Mouse (Mus musculus): Measurements from ENCODE around the gene Armc7. TPM values are rescaled to one million over a fixed set of nuclear protein-coding genes. Genes with fewer than 3 reads are reported as not detected.

The Armc7 gene
- polyA plus RNA-seq (2012; rRNA removed): 13.3 and 13.4 TPM in 2 replicates

DNA sequence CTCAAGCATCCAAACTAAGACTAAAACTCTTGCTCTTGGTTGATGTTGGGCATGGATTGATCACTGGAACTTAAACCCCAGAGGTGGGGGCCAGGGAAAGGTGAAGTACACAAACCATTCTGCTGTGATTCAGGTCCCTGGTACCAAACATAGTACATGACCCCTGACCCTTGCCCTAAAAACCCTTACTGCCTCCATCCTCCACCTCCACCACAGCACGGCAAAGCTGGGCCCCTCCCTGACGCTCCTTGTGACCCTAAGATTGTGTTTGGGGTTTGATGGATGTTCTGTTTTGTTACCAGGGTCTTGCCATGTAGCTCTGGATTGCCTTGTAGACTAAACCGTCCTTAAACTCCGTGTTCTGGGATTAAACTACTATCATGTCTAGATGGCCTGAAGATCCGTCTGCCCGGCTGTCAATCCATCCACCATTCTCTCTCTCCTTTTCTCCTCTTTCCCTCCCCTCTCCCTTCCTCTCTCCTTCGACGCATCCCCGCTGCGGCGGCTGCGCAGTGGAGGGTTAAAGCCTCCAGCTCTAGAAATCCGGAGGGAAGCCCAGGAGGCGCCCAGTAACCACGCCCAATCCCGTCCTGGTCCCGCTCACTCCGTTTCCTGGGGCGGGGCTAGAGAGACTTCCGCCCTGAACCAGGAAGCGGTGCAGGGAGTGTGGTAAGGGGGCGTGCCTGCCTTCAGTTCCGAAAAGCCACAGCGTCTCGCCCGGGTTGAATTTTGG lies at the start of gene Armc7:
Gene Armc7, plus strand, starts transcription at position 643 of the 733 bp plus-strand sequence.

DNA sequence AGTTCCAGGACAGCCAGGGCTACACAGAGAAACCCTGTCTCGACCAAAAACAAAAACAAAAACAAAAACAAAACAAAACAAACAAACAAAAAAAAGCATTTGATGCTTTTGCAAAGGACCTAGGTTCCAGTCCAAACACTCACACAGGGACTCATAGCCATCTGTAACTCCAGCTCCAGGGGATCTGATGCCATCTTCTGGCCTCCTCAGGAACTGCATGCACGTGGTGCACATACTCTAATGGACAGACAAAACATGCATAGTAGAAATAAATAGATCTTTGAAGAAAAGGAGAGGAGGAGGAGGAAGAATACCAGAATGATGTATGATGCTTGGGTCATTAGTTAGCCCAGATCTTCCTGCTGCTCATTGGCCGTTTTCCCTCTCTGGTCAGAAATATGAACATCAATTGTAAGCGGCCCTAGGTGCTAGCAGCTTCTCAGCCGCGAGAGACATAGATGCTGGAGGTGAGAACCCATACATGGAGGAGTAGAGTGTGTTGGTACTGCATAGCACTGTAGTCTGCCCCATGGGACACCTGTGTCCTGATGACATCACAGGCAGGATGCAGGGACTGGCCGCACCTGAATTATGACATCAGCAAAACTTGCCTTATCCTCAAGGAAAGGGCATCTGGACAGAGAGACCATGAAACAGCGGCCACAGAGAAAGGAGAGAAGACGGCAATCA lies 35.4 kb upstream of the Armc7 start, which contains the start of gene Trim80:
Gene Trim80, plus strand, starts transcription at position 640 of the 690 bp plus-strand sequence.

DNA sequence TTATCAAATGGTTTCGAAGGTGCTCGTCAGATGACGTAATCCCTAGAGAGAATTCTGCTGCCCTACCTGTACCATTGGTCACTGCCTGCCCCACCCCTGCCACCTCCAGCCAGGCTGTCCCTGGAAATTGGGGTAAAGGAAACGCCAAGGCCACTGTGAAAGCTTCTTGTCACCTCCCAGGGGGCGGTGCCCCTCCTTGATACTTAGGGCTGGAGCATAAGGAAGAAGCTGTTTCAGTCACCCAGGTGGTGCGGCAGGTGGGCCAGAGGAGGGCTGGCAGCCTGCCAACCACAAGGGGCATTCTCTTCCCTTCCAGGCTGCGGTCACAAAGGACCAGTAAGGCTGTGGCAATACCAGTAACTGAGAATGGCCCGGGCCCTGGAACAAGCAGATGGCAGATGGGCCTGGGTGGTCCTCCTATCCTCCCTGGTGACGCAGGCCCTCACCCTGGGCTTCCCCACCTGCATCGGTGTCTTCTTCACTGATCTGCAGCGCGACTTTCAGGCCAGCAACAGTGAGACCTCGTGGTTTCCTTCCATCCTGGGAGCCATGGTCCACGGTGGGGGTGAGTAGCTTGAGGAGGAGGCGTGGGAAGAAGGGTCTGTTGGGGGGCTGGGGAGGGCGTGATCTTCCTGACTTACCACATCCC lies 13.1 kb upstream of the Armc7 start, which contains the start of gene Slc16a5:
Gene Slc16a5, plus strand, starts transcription at position 232 of the 649 bp plus-strand sequence.

GRCm38 (mm10) chr11:115491356-115492083 lies 16.1 kb downstream of the Armc7 start, which contains the start of gene Nt5c:
Gene Nt5c (minus strand): TSS chr11:115491862.

DNA sequence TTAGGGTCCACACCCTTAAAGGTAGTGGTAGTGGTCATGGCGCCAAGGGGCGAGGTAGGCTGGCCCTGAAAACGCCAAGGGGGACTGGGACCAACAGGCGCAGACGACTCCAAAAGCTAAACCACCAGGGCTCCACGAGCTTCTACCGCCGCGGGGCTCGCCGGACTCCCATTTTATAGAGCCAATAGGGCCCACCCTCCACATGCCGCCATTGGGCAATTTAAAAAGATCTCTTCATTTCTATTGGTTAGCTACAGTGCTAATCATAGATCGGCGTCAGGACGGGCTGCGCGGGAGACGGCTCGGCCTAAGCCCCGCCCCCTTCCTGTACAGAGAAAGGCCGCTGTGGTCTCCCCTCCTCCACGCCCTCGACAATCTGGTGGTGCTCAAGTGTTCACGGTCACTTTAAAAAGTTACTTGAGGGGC lies 38.8 kb downstream of the Armc7 start, which contains the start of gene Jpt1:
Gene Jpt1, minus strand, starts transcription at position 150 of the 426 bp plus-strand sequence.

DNA sequence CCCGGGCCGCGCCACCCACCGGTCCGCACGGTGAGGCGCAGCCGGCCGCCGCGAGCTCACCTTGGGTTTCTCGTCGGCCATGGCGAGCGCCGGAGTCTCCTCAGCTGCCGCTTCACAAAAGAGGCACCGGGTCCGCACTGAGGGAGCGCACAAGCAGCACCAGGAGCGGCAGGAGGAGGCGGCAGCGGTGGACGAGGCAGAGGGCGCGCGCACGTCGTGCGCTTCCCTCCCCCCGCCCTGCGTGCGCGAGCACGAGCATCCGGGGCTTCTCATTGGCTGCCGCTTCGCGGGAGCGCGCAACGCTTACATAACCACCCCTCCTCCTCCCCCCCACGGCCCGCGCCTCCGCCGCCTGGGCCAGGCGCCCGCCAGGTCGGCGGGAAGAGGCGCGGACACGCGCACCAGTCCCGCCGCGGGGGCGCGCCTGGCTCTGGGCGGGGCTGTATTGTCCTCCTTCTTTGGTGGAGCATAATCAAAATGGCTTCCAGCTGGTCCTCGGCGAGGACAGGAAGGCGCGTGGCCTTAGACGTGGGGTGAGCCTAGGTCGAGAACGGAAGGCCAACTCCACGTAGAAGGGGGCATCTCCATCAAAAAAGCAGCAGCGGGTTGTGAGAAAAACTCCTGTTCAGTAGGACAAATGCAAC lies 60.7 kb downstream of the Armc7 start, which contains the start of gene Sumo2:
Gene Sumo2, minus strand, starts transcription at position 239 of the 644 bp plus-strand sequence.

Other genes with a start within 250 kb of the Armc7 start
- gene Grin2c, start 208.4 kb upstream of the Armc7 start, polyA plus RNA-seq (2012; rRNA removed): 0.06 TPM in 1 of 2 replicates, not detected in the other
- gene Fdxr, start 198.6 kb upstream of the Armc7 start, polyA plus RNA-seq (2012; rRNA removed): 23.6 and 27.4 TPM in 2 replicates
- 0.81 and 1.7 TPM in 2 replicates for gene Fads6, start 178.0 kb upstream of the Armc7 start, polyA plus RNA-seq (2012; rRNA removed)
- gene Otop2, start 168.5 kb upstream of the Armc7 start, polyA plus RNA-seq (2012; rRNA removed): not detected in 2 replicates
- gene Ush1g, start 153.6 kb upstream of the Armc7 start, polyA plus RNA-seq (2012; rRNA removed): 0.03 and 0.17 TPM in 2 replicates
- gene Otop3, start 140.9 kb upstream of the Armc7 start, polyA plus RNA-seq (2012; rRNA removed): 0.05 TPM in 1 of 2 replicates, not detected in the other
- 154 and 170 TPM in 2 replicates for gene Hid1, start 107.9 kb upstream of the Armc7 start, polyA plus RNA-seq (2012; rRNA removed)
- gene Cdr2l, start 93.8 kb upstream of the Armc7 start, polyA plus RNA-seq (2012; rRNA removed): 15.9 and 17.5 TPM in 2 replicates
- gene Mrpl58, start 71.9 kb upstream of the Armc7 start, polyA plus RNA-seq (2012; rRNA removed): 62.6 and 65.1 TPM in 2 replicates
- gene Atp5h, start 55.7 kb upstream of the Armc7 start, polyA plus RNA-seq (2012; rRNA removed): 70.2 and 90.1 TPM in 2 replicates
- gene Kctd2, start 55.5 kb upstream of the Armc7 start, polyA plus RNA-seq (2012; rRNA removed): 24.0 and 31.1 TPM in 2 replicates
- gene Trim80, start 35.1 kb upstream of the Armc7 start, polyA plus RNA-seq (2012; rRNA removed): 0.38 and 0.44 TPM in 2 replicates
- gene Slc16a5, start 13.2 kb upstream of the Armc7 start, polyA plus RNA-seq (2012; rRNA removed): 96.1 and 135 TPM in 2 replicates
- gene Nt5c, start 16.2 kb downstream of the Armc7 start, polyA plus RNA-seq (2012; rRNA removed): 128 and 130 TPM in 2 replicates
- gene Jpt1, start 38.7 kb downstream of the Armc7 start, polyA plus RNA-seq (2012; rRNA removed): 314 and 446 TPM in 2 replicates
- gene Sumo2, start 60.6 kb downstream of the Armc7 start, polyA plus RNA-seq (2012; rRNA removed): 24.5 and 24.8 TPM in 2 replicates
- gene Nup85, start 88.8 kb downstream of the Armc7 start, polyA plus RNA-seq (2012; rRNA removed): 25.9 and 31.4 TPM in 2 replicates
- gene Mrps7, start 128.3 kb downstream of the Armc7 start, polyA plus RNA-seq (2012; rRNA removed): 15.9 and 19.3 TPM in 2 replicates
- 18.0 and 29.5 TPM in 2 replicates for gene Gga3, start 128.4 kb downstream of the Armc7 start, polyA plus RNA-seq (2012; rRNA removed)
- 87.1 and 118 TPM in 2 replicates for gene Mif4gd, start 137.3 kb downstream of the Armc7 start, polyA plus RNA-seq (2012; rRNA removed)
- 29.7 and 37.1 TPM in 2 replicates for gene Slc25a19, start 152.6 kb downstream of the Armc7 start, polyA plus RNA-seq (2012; rRNA removed)
- 41.4 and 42.7 TPM in 2 replicates for gene Grb2, start 232.9 kb downstream of the Armc7 start, polyA plus RNA-seq (2012; rRNA removed)

Data from colon, adult 2 months (tissue).